Mouse (Mus musculus) liver, embryonic 11.5 days (tissue): ENCODE measurements around the gene Lce1g. TPM values are rescaled to one million over a fixed set of nuclear protein-coding genes. Genes with fewer than 3 reads are reported as not detected.

Source experiments
- ATAC-seq: fragments of 200-750 bp; cut with Nextera tagmentation; replicated peaks from 2 replicates; pipeline ENCODE4 v1.8.0; 2017; ENCODE audit warnings: moderate number of reproducible peaks, mild to moderate bottlenecking, moderate TSS enrichment, moderate library complexity; ENCODE audit not compliant: low FRiP score
- DNase-seq: peaks from one replicate; pipeline ENCODE4 v3.0.0-alpha.2; 2017; ENCODE audit warnings: low spot score
- H3K27ac ChIP-seq: fragments of 300-500 bp; sonication (generic); 2 replicates; pipeline ENCODE4 v1.5.1; 2014; ENCODE audit warnings: mild to moderate bottlenecking, low read depth, low read length, control low read depth
- H3K27me3 ChIP-seq: fragments of 300-500 bp; sonication (generic); replicated peaks from 2 replicates; pipeline ENCODE4 v1.6.1; 2014; ENCODE audit warnings: low read length, mixed read lengths; ENCODE audit not compliant: control insufficient read depth, insufficient read depth
- H3K36me3 ChIP-seq: fragments of 300-500 bp; sonication (generic); 2 replicates; pipeline ENCODE4 v1.6.1; 2014; ENCODE audit warnings: mild to moderate bottlenecking, low read length, moderate library complexity, mixed read lengths; ENCODE audit not compliant: control insufficient read depth, insufficient read depth
- H3K4me1 ChIP-seq: fragments of 300-500 bp; sonication (generic); replicated peaks from 2 replicates; pipeline ENCODE4 v1.6.1; 2014; ENCODE audit warnings: low read length, mixed read lengths; ENCODE audit not compliant: control insufficient read depth, insufficient read depth
- H3K4me2 ChIP-seq: fragments of 300-500 bp; sonication (generic); 2 replicates; pipeline ENCODE4 v1.6.1; 2014; ENCODE audit warnings: mild to moderate bottlenecking, control low read depth, moderate library complexity
- H3K4me3 ChIP-seq: fragments of 300-500 bp; sonication (generic); 2 replicates; pipeline ENCODE4 v1.5.1; 2014; ENCODE audit warnings: low read depth, low read length, control low read depth
- H3K9ac ChIP-seq: fragments of 300-500 bp; sonication (generic); 2 replicates; pipeline ENCODE4 v1.6.1; 2014; ENCODE audit warnings: low read depth, low read length, control low read depth
- H3K9me3 ChIP-seq: fragments of 300-500 bp; sonication (generic); 2 replicates; pipeline ENCODE4 v1.6.1; 2016; ENCODE audit warnings: low read length, inconsistent platforms, mixed read lengths; ENCODE audit not compliant: control insufficient read depth
- WGBS: fragments of 180-500 bp; shearing (Covaris S2); extraction: QIAGEN DNeasy Blood & Tissue Kit; methylation state at CpG from one replicate; pipeline ENCODE4 v1.1.7; 2014; 5-methylcytosine and 5-hydroxymethylcytosine counted together
- polyA plus RNA-seq: library from polyadenylated mRNA; unstranded; fragments of >200 nt; fragmentation: Nextera tagmentation; extraction: Ambion mirVana; gene quantifications from 2 replicates; pipeline ENCODE4 v1.2.1, GENCODE M21; 2014

The Lce1g gene
- polyA plus RNA-seq, 1 experiment from 2014 or later: not detected

GRCm38 (mm10) chr3:92715122-92715521 lies 37.0 kb downstream of the Lce1g start:
- Histone ChIP-seq H3K4me2 (no peak overlapping the region), H3K9ac (no peak overlapping the region), H3K36me3 (no peaks in the 10 kb centered on the region), H3K27me3 (no peaks in the 10 kb centered on the region), H3K9me3 (no peaks in the 10 kb centered on the region), H3K27ac (no peak overlapping the region), H3K4me3 (no peak overlapping the region), H3K4me1 (no peaks in the 10 kb centered on the region)
- no peak for DNase-seq
- ATAC-seq: no peak

- Histone ChIP-seq H3K4me2 (no peak within 1 kb of the TSS), H3K27me3 (no peaks in the 10 kb centered on the region), H3K36me3 (no peaks in the 10 kb centered on the region), H3K4me3 (no peak within 1 kb of the TSS), H3K9ac (no peak within 1 kb of the TSS), H3K4me1 (no peaks in the 10 kb centered on the region), H3K9me3 (no peaks in the 10 kb centered on the region), H3K27ac (no peak within 1 kb of the TSS)
- DNase-seq: no peak
- no peak; the same call in 1 of the 2 replicates for ATAC-seq
- 75% methylated on average over 2 of the region's 2 CpGs for WGBS
These were observed 43.2 kb downstream of the Lce1g start, which contains the start of gene Lce1e for GRCm38 (mm10) chr3:92708974-92709373. TSS of gene Lce1e (minus strand) at chr3:92709074.

Other genes starting within 250 kb of the Lce1g start
- gene 2310046K23Rik, start 217.8 kb downstream of the Lce1g start, polyA plus RNA-seq: not detected in 2 replicates
- gene Ivl, start 178.6 kb downstream of the Lce1g start, polyA plus RNA-seq: 0.08 TPM in 1 of 2 replicates, not detected in the other
- gene Smcp, start 163.3 kb downstream of the Lce1g start, polyA plus RNA-seq: 0.22 TPM in 1 of 2 replicates, not detected in the other
- gene 2210017I01Rik, start 144.8 kb downstream of the Lce1g start, polyA plus RNA-seq: not detected in 2 replicates
- gene Lce6a, start 130.7 kb downstream of the Lce1g start, polyA plus RNA-seq: not detected in 2 replicates
- not detected in 2 replicates for gene Lce1a1, start 104.0 kb downstream of the Lce1g start, polyA plus RNA-seq
- not detected in 2 replicates for gene Lce1b, start 95.4 kb downstream of the Lce1g start, polyA plus RNA-seq
- gene Lce1a2, start 82.0 kb downstream of the Lce1g start, polyA plus RNA-seq: not detected in 2 replicates
- not detected in 2 replicates for gene Lce1c, start 73.1 kb downstream of the Lce1g start, polyA plus RNA-seq
- gene Lce1d, start 65.1 kb downstream of the Lce1g start, polyA plus RNA-seq: not detected in 2 replicates
- not detected in 2 replicates for gene Lce1e, start 43.3 kb downstream of the Lce1g start, polyA plus RNA-seq
- gene Lce1f, start 32.0 kb downstream of the Lce1g start, polyA plus RNA-seq: not detected in 2 replicates
- not detected in 2 replicates for gene Gm38119, start 13.2 kb downstream of the Lce1g start, polyA plus RNA-seq
- not detected in 2 replicates for gene Lce1h, start 12.7 kb upstream of the Lce1g start, polyA plus RNA-seq
- gene Lce1i, start 26.6 kb upstream of the Lce1g start, polyA plus RNA-seq: not detected in 2 replicates
- gene Lce1j, start 38.2 kb upstream of the Lce1g start, polyA plus RNA-seq: not detected in 2 replicates
- gene Lce1k, start 55.6 kb upstream of the Lce1g start, polyA plus RNA-seq: not detected in 2 replicates
- gene Kprp, start 74.9 kb upstream of the Lce1g start, polyA plus RNA-seq: not detected in 2 replicates
- gene Lce1l, start 98.9 kb upstream of the Lce1g start, polyA plus RNA-seq: not detected in 2 replicates
- not detected in 2 replicates for gene 2310050C09Rik, start 117.9 kb upstream of the Lce1g start, polyA plus RNA-seq
- not detected in 2 replicates for gene Lce3a, start 173.9 kb upstream of the Lce1g start, polyA plus RNA-seq
- gene Lce3b, start 180.6 kb upstream of the Lce1g start, polyA plus RNA-seq: not detected in 2 replicates
- not detected in 2 replicates for gene Lce3c, start 192.1 kb upstream of the Lce1g start, polyA plus RNA-seq
- not detected in 2 replicates for gene Lce3d, start 205.1 kb upstream of the Lce1g start, polyA plus RNA-seq
- not detected in 2 replicates for gene Lce3e, start 214.7 kb upstream of the Lce1g start, polyA plus RNA-seq
- not detected in 2 replicates for gene Lce3f, start 239.9 kb upstream of the Lce1g start, polyA plus RNA-seq